Mouse (Mus musculus): ENCODE results near the gene Plk2.
"Not testable (repeated sequence)": the region's sequence is repeated elsewhere in the genome, so short reads cannot be mapped to it uniquely, and the experiment has no call there.

Plk2 gene

GRCm38 (mm10) chr13:110394291-110395178 lies at the start of gene Plk2:
TSS of gene Plk2 (plus strand) at chr13:110395046.
- DNase-seq: peak; percentile 95

- no peak for DNase-seq
Observed at GRCm38 (mm10) chr13:110346707-110347106, 48.1 kb upstream of the Plk2 start.

GRCm38 (mm10) chr13:110351051-110351450 lies 43.8 kb upstream of the Plk2 start:
- DNase-seq: no peak

GRCm38 (mm10) chr13:110356941-110357340 lies 37.9 kb upstream of the Plk2 start, which contains the start of gene Gapt:
TSS of gene Gapt (minus strand) at chr13:110357199.
- DNase-seq: no peak

- DNase-seq: no peak
Observed at GRCm38 (mm10) chr13:110363722-110364121, 31.1 kb upstream of the Plk2 start.

GRCm38 (mm10) chr13:110366477-110366876 lies 28.4 kb upstream of the Plk2 start:
- DNase-seq: no peak

GRCm38 (mm10) chr13:110367961-110368555 lies 26.8 kb upstream of the Plk2 start:
- no peak for DNase-seq

GRCm38 (mm10) chr13:110368556-110369040 lies 26.2 kb upstream of the Plk2 start:
- peak; percentile 71 for DNase-seq

- no peak for DNase-seq
Observed at GRCm38 (mm10) chr13:110369673-110370072, 25.2 kb upstream of the Plk2 start.

- DNase-seq: peak; percentile 31
Observed at GRCm38 (mm10) chr13:110382447-110382901, 12.4 kb upstream of the Plk2 start.

- DNase-seq: no peak
Observed at GRCm38 (mm10) chr13:110384514-110384913, 10.3 kb upstream of the Plk2 start.

GRCm38 (mm10) chr13:110392210-110392609 lies 2.6 kb upstream of the Plk2 start:
- DNase-seq: peak; percentile 67

- peak; percentile 12 for DNase-seq
Observed at GRCm38 (mm10) chr13:110392631-110393030, 2.2 kb upstream of the Plk2 start.

- DNase-seq: no peak
Observed at GRCm38 (mm10) chr13:110395179-110395794, 441 bp downstream of the Plk2 start.

GRCm38 (mm10) chr13:110395916-110396685 lies 1.3 kb downstream of the Plk2 start:
- peak; percentile 6 for DNase-seq

GRCm38 (mm10) chr13:110397750-110398149 lies 2.9 kb downstream of the Plk2 start:
- DNase-seq: no peak

- peak; percentile 5 for DNase-seq
Observed at GRCm38 (mm10) chr13:110398513-110399270, 3.8 kb downstream of the Plk2 start.

- DNase-seq: no peak
Observed at GRCm38 (mm10) chr13:110401443-110401842, 6.6 kb downstream of the Plk2 start.

- no peak for DNase-seq
Observed at GRCm38 (mm10) chr13:110401877-110402276, 7.0 kb downstream of the Plk2 start.

- no peak for DNase-seq
Observed at GRCm38 (mm10) chr13:110404059-110404458, 9.2 kb downstream of the Plk2 start.

- DNase-seq: not testable (repeated sequence)
Observed at GRCm38 (mm10) chr13:110404686-110405085, 9.8 kb downstream of the Plk2 start.

- peak; percentile 58 for DNase-seq
Observed at GRCm38 (mm10) chr13:110406152-110406551, 11.3 kb downstream of the Plk2 start.
